Mouse (Mus musculus) ES-Bruce4 (cell line): Measurements from ENCODE around the gene Adssl1. TPM values are rescaled to one million over a fixed set of nuclear protein-coding genes. Genes with fewer than 3 reads are reported as not detected.

ENCODE experiments used
- H3K27ac ChIP-seq: 2 replicates; pipeline ENCODE4 v1.5.1; 2012; ENCODE audit warnings: low read length, inconsistent platforms; ENCODE audit not compliant: insufficient read depth
- H3K27me3 ChIP-seq: 2 replicates; pipeline ENCODE4 v1.6.1; 2012; ENCODE audit warnings: mild to moderate bottlenecking, low read length, inconsistent platforms; ENCODE audit not compliant: control insufficient read depth, poor library complexity, insufficient read depth, severe bottlenecking
- H3K36me3 ChIP-seq: 2 replicates; pipeline ENCODE4 v1.6.1; 2012; ENCODE audit warnings: inconsistent platforms, mild to moderate bottlenecking, low read length, moderate library complexity; ENCODE audit not compliant: control insufficient read depth, poor library complexity, insufficient read depth, severe bottlenecking
- H3K4me1 ChIP-seq: one replicate; pipeline ENCODE4 v1.8.1; 2011; ENCODE audit warnings: low read length; ENCODE audit not compliant: control insufficient read depth, insufficient read depth
- H3K4me3 ChIP-seq: 2 replicates; pipeline ENCODE4 v1.5.1; 2011; ENCODE audit warnings: low read depth, mild to moderate bottlenecking, low read length
- H3K9ac ChIP-seq: 2 replicates; pipeline ENCODE4 v1.6.1; 2012; ENCODE audit warnings: low read depth, mild to moderate bottlenecking, inconsistent platforms; ENCODE audit not compliant: poor library complexity, severe bottlenecking
- H3K9me3 ChIP-seq: replicated peaks from 2 replicates; pipeline ENCODE4 v1.6.1; 2012; ENCODE audit warnings: mild to moderate bottlenecking, low read length, inconsistent platforms; ENCODE audit not compliant: control insufficient read depth, poor library complexity, insufficient read depth, severe bottlenecking
- CTCF ChIP-seq: IDR thresholded peaks from one replicate; pipeline ENCODE4 v1.8.1; 2011; ENCODE audit warnings: low read depth, low read length
- EP300 ChIP-seq: IDR thresholded peaks from 2 replicates; pipeline ENCODE4 v1.6.1; 2011; ENCODE audit warnings: low read depth, low read length; ENCODE audit not compliant: insufficient read depth
- POLR2A ChIP-seq: IDR thresholded peaks from one replicate; pipeline ENCODE4 v1.8.1; 2011; ENCODE audit warnings: low read length; ENCODE audit not compliant: insufficient read depth
- polyA plus RNA-seq: library from polyadenylated mRNA; stranded (reverse); fragments of >200 nt; gene quantifications from 2 replicates; pipeline ENCODE4 v1.2.4, GENCODE M21; 2011; ENCODE audit warnings: low read depth; ENCODE audit not compliant: missing spikeins, insufficient read depth, insufficient read length

Gene Adssl1
- polyA plus RNA-seq, 1 experiment, result 6.6 TPM

DNA sequence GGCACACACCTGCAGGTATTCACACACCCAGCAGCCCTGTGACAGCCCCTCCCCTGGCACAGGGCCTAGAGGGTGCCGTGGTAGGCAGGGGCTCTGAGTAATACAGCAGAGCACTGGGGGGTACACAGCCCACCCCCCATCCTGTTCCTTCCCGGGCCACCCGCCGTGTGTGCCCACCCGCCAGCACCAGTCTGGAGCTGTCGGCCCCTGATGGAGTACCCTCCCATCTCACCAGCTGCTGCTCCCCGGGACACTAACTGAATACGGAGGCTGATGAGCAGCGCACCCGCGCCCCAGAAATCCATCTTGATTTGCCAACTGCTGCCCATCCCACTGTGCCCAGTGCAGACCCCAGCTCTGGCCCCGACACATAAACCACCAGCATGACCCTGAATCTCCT, 43.9 kb downstream of the Adssl1 start:
- no peak overlapping the region for H3K27ac ChIP-seq
- no peak overlapping the region for H3K4me3 ChIP-seq
- no peaks in the 10 kb centered on the region for H3K4me1 ChIP-seq
- no peaks in the 10 kb centered on the region for H3K27me3 ChIP-seq
- H3K9ac ChIP-seq, result no peak overlapping the region
- H3K9me3 ChIP-seq, result no peaks in the 10 kb centered on the region
- no peak for TF ChIP-seq CTCF
- no peak for TF ChIP-seq EP300
- no peak for TF ChIP-seq POLR2A
- H3K36me3 ChIP-seq, result peaks cover 2% of the 10 kb centered on the region; the same call in 1 of the 2 replicates

DNA sequence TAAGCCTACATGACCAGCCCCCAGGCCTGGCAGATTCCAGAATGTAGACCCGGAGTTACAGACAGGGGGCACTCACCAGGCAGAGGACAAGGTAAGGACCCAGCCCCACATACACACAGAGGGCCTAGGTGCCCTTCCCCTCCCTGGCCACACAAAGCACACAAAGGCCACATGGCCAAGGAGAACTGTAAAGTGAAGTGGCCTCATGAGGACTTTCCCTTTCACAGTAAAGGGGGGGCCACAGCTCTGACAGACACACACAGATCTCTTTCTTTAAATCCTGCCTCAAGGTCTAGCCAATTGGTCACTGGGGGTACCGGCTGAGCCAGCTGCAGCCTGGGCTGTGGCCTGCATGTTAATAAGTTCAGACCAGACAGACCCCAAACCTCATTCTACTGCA, 44.3 kb downstream of the Adssl1 start:
- H3K4me3 ChIP-seq, result no peak overlapping the region
- no peaks in the 10 kb centered on the region; the same call in 1 of the 2 replicates for H3K36me3 ChIP-seq
- no peaks in the 10 kb centered on the region for H3K27me3 ChIP-seq
- H3K9ac ChIP-seq, result no peak overlapping the region
- H3K4me1 ChIP-seq, result no peaks in the 10 kb centered on the region
- TF ChIP-seq CTCF (no peak), EP300 (no peak), POLR2A (no peak)
- H3K9me3 ChIP-seq, result no peaks in the 10 kb centered on the region
- no peak overlapping the region for H3K27ac ChIP-seq

DNA sequence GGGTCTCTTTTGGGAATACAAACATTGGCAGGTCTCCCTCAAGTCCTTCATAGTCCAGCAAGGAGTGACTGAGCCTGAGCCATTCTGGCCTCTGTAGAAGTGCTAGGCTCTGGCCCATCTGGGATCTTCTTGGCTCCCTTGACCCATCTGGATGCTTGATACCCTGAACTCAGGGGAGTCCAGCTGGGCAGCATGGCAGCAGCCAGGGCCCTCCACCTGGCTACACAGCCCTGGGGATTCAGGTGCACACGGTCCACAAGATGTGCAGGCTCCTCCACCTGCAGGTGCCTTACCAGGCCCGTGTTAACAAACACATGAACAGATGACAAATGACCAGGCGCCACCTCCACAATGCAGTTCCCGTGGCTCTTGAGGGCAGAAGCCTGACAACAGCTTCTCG, 44.8 kb downstream of the Adssl1 start:
- no peaks in the 10 kb centered on the region for H3K27me3 ChIP-seq
- H3K9me3 ChIP-seq, result no peaks in the 10 kb centered on the region
- TF ChIP-seq EP300 (no peak), POLR2A (no peak), CTCF (no peak)
- no peak overlapping the region for H3K4me3 ChIP-seq
- no peaks in the 10 kb centered on the region for H3K4me1 ChIP-seq
- no peak overlapping the region for H3K27ac ChIP-seq
- no peaks in the 10 kb centered on the region; the same call in 1 of the 2 replicates for H3K36me3 ChIP-seq
- H3K9ac ChIP-seq, result no peak overlapping the region

DNA sequence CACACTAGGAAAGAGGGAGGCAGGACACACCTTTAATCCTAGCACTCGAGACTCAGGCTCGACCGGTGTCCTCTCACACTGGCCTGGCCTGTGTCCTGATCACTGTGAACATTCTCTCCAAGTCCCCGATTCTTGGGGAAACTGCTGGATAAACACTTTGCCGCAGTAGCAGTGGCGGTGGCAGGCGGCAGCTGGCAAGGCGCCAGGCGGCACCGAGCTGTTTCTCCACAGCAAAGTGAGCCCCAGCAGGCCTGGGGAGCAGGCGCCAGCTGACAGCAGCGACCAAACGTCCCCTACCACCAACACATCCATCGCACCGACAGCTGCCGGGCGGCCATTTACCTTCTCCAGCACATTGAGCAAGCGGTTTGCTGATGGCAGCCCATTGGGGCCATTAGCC, 45.6 kb downstream of the Adssl1 start:
- Histone ChIP-seq H3K36me3 (no peaks in the 10 kb centered on the region; the same call in 1 of the 2 replicates), H3K27ac (no peak overlapping the region), H3K4me1 (no peaks in the 10 kb centered on the region), H3K4me3 (no peak overlapping the region), H3K9ac (no peak overlapping the region), H3K9me3 (no peaks in the 10 kb centered on the region), H3K27me3 (no peaks in the 10 kb centered on the region)
- TF ChIP-seq CTCF (no peak), EP300 (no peak)

DNA sequence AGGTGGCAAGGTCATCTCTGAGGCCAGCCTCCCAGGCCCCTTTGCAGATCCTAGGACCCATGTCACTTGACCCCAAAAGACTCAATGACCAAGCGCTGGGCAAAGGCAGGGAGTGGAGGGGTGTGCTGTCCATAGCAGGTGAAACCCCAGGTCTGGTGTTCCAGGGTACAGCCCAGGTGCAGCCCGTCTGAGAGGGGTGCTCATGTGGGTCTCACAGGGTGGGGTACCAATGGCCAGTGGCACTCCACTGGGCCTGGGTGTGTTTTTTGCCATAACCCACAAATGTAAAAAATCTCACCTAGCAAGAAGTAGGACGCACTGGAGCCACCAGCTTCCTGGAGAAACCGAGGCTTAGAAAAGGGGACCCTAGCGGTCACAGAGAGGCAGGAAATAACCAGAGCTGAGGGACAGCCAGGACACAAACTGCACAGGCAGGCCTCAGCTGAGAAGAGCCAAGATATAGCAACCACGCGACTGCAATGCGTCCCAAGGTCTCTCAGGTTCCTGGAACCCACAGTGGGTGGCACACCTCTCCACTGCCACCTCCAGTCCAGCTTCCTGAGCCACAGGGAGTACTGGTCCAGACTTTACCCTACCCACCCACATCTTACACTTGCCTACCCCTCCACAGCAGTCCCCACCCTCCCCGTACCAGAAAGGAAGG, 46.2 kb downstream of the Adssl1 start:
- H3K9me3 ChIP-seq, result no peaks in the 10 kb centered on the region
- H3K27ac ChIP-seq, result no peak overlapping the region
- no peak for TF ChIP-seq EP300
- H3K36me3 ChIP-seq, result no peaks in the 10 kb centered on the region; the same call in 1 of the 2 replicates
- no peak overlapping the region for H3K9ac ChIP-seq
- H3K4me1 ChIP-seq, result no peaks in the 10 kb centered on the region
- H3K27me3 ChIP-seq, result no peaks in the 10 kb centered on the region
- H3K4me3 ChIP-seq, result no peak overlapping the region

DNA sequence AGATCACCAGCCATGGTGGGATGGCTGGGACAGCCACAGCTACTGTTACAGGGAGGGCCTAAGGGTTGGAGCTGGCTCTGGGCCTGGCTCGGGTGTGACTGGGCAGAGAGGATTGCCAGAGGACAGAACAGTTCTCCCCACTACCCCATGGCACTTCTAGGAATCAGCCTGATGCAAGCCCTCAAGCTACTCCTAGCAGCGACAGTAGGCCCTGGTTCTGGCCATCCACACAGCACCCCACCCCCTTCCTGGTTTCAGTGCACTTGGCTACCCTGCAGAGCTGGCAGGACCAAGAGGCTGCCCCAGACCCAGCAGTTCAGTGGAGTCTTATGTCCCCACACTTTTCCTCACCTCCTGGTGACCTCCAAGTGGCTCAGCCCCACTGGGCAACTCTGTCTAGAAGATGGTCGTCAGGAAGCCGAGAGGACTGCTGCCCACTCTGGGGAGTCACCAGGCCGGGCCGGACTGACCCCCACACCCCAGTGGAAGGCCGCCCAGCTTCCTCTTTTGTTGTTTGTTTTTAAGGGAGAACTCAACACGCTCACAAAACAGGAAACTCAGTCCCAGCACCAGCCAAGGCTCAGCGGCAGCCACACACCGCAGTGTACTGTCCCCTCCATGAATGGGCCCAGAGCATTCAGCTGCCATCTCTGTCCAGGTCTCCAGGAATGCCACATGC, 47.9 kb downstream of the Adssl1 start:
- H3K36me3 ChIP-seq, result no peaks in the 10 kb centered on the region; the same call in 1 of the 2 replicates
- H3K4me1 ChIP-seq, result no peaks in the 10 kb centered on the region
- H3K9me3 ChIP-seq, result no peaks in the 10 kb centered on the region
- H3K4me3 ChIP-seq, result no peak overlapping the region
- TF ChIP-seq POLR2A (no peak), EP300 (no peak), CTCF (no peak)
- no peaks in the 10 kb centered on the region for H3K27me3 ChIP-seq
- no peak overlapping the region for H3K9ac ChIP-seq
- H3K27ac ChIP-seq, result no peak overlapping the region
